Comparison of ENCODE assay signal across 14 mouse cellular contexts in genomic region chr13:75523293-75524278, GRCm38 (mm10).
DNase-seq lines count a peak whose midpoint lies in the region; ATAC-seq and TF ChIP-seq lines count a peak whose summit lies in the region.
"Had no signal": no experiment of that assay in that cellular context is flagged by ENCODE, and none has a peak within 500 bp of the region (broad histone marks: within the 10 kb centered on the region; RNA-seq: fewer than 3 reads in every experiment).

No protein-coding gene starts in this region.

- no peaks in the 10 kb centered on the region for H3K79me2 ChIP-seq in heart, adult 2 months (replicated peaks; ENCODE audit: control insufficient read depth, insufficient read depth, low read length)

- H3K4me2 ChIP-seq in heart, embryonic 14.5 days (ENCODE audit: low read length), result no peak overlapping the region
- H3K4me2 ChIP-seq in lung, postnatal 0 days (replicated peaks; ENCODE audit: low read depth, low read length), result no peak overlapping the region
- H3K4me2 ChIP-seq in forebrain, embryonic 15.5 days (replicated peaks), result no peak overlapping the region
- no peak overlapping the region for H3K4me2 ChIP-seq in neural tube, embryonic 14.5 days (ENCODE audit: low read depth, low read length)

- no peaks in the 10 kb centered on the region for H3K9me3 ChIP-seq in heart, embryonic 14.5 days (ENCODE audit: control insufficient read depth, low read length)
- no peaks in the 10 kb centered on the region for H3K9me3 ChIP-seq in lung, postnatal 0 days (ENCODE audit: low read length)
- no peaks in the 10 kb centered on the region for H3K9me3 ChIP-seq in forebrain, embryonic 15.5 days
- no peaks in the 10 kb centered on the region for H3K9me3 ChIP-seq in neural tube, embryonic 14.5 days (ENCODE audit: control insufficient read depth, low read length)

- TF ChIP-seq CTCF in heart, adult 2 months (IDR thresholded peaks at IDR 0.05), result no peak
- TF ChIP-seq CTCF in lung, postnatal 0 days (IDR thresholded peaks at IDR 0.05), result no peak

- no peaks in the 10 kb centered on the region for H3K27me3 ChIP-seq in heart, embryonic 14.5 days (ENCODE audit: control insufficient read depth, insufficient read depth, low read length)
- H3K27me3 ChIP-seq in heart, adult 2 months (ENCODE audit: control insufficient read depth, insufficient read depth, low read length), result no peaks in the 10 kb centered on the region
- no peaks in the 10 kb centered on the region for H3K27me3 ChIP-seq in lung, postnatal 0 days (replicated peaks; ENCODE audit: insufficient read depth, low read length)
- H3K27me3 ChIP-seq in forebrain, embryonic 15.5 days, result no peaks in the 10 kb centered on the region
- H3K27me3 ChIP-seq in neural tube, embryonic 14.5 days (ENCODE audit: control insufficient read depth, insufficient read depth, low read length), result no peaks in the 10 kb centered on the region

- H3K27ac ChIP-seq in heart, embryonic 14.5 days (replicated peaks in 1 of 2; ENCODE audit: control insufficient read depth in 1 of 2, insufficient read depth in 1 of 2, low read depth in 2 of 2, low read length in 2 of 2), result no peak overlapping the region
- no peak overlapping the region for H3K27ac ChIP-seq in heart, adult 2 months
- no peak overlapping the region for H3K27ac ChIP-seq in lung, postnatal 0 days (ENCODE audit: low read length)
- no peak overlapping the region for H3K27ac ChIP-seq in forebrain, embryonic 15.5 days (replicated peaks)
- no peak overlapping the region for H3K27ac ChIP-seq in neural tube, embryonic 14.5 days (ENCODE audit: low read depth, low read length)
- H3K27ac ChIP-seq: macrophage had no signal

- TF ChIP-seq POLR2A in heart, adult 2 months (IDR thresholded peaks at IDR 0.05; ENCODE audit: insufficient read depth, low read depth, low read length), result no peak

- no peak overlapping the region for H3K9ac ChIP-seq in heart, embryonic 14.5 days (ENCODE audit: low read length)
- no peak overlapping the region for H3K9ac ChIP-seq in heart, adult 2 months (ENCODE audit: low read depth, low read length)
- H3K9ac ChIP-seq in lung, postnatal 0 days (replicated peaks; ENCODE audit: low read depth), result no peak overlapping the region
- no peak overlapping the region for H3K9ac ChIP-seq in forebrain, embryonic 15.5 days (replicated peaks)
- no peak overlapping the region for H3K9ac ChIP-seq in neural tube, embryonic 14.5 days (replicated peaks; ENCODE audit: low read depth, low read length)

- no peak for TF ChIP-seq EP300 in heart, adult 2 months (IDR thresholded peaks at IDR 0.05; ENCODE audit: insufficient read depth, low read depth, low read length)
- no peak for TF ChIP-seq EP300 in lung, postnatal 0 days (IDR thresholded peaks at IDR 0.05)

- H3K4me1 ChIP-seq in heart, embryonic 14.5 days (ENCODE audit: control insufficient read depth in 2 of 2, insufficient read depth in 2 of 2, low read length in 2 of 2), result no peaks in the 10 kb centered on the region
- no peaks in the 10 kb centered on the region for H3K4me1 ChIP-seq in heart, adult 2 months (ENCODE audit: control insufficient read depth, insufficient read depth, low read length)
- H3K4me1 ChIP-seq in lung, postnatal 0 days (ENCODE audit: insufficient read depth, low read depth, low read length), result no peaks in the 10 kb centered on the region
- no peaks in the 10 kb centered on the region for H3K4me1 ChIP-seq in forebrain, embryonic 15.5 days
- H3K4me1 ChIP-seq in neural tube, embryonic 14.5 days (ENCODE audit: control insufficient read depth, insufficient read depth, low read length), result no peaks in the 10 kb centered on the region

- peak; percentile 35; the same call in 1 of the 2 replicates for ATAC-seq in heart, embryonic 14.5 days (ENCODE audit: insufficient number of reproducible peaks, insufficient read depth, low FRiP score, low read depth)
- peak; percentile 17 for ATAC-seq in lung, postnatal 0 days
- peak; percentile 38; the same call in 1 of the 2 replicates for ATAC-seq in forebrain, embryonic 15.5 days (replicated peaks)
- peak; percentile 71 for ATAC-seq in neural tube, embryonic 14.5 days (ENCODE audit: low read depth)
- ATAC-seq: CD4-positive, CD25-positive, alpha-beta regulatory T cell, adult 4 months had no signal

- WGBS in heart, embryonic 14.5 days, result 68% methylated on average over 4 of the region's 4 CpGs
- WGBS in heart, adult 2 months, result 78% methylated on average over 4 of the region's 4 CpGs
- 61% methylated on average over 4 of the region's 4 CpGs for WGBS in lung, postnatal 0 days
- 84% methylated on average over 4 of the region's 4 CpGs for WGBS in forebrain, embryonic 15.5 days
- 66% methylated on average over 4 of the region's 4 CpGs for WGBS in neural tube, embryonic 14.5 days

- H3K4me3 ChIP-seq in heart, embryonic 14.5 days (ENCODE audit: control insufficient read depth in 1 of 2, insufficient read depth in 1 of 2, low read depth in 1 of 2, low read length in 2 of 2), result no peak overlapping the region
- H3K4me3 ChIP-seq in heart, adult 2 months, result no peak overlapping the region
- H3K4me3 ChIP-seq in lung, postnatal 0 days (ENCODE audit: low read depth, low read length), result no peak overlapping the region
- H3K4me3 ChIP-seq in forebrain, embryonic 15.5 days, result no peak overlapping the region
- H3K4me3 ChIP-seq in neural tube, embryonic 14.5 days (ENCODE audit: low read depth, low read length), result no peak overlapping the region

- intact Hi-C loops in heart, adult 2 months (cut with DNase I), result no loop called here
- intact Hi-C loops in gastrocnemius, postnatal 14 days (cut with DNase I; ENCODE audit: low total_unique reads), result no loop called here

- DNase-seq in heart, adult 2 months, result no peak
- DNase-seq in lung, postnatal 0 days (ENCODE audit: low spot score), result no peak
- no peak for DNase-seq in lung, postnatal 36 days
- no peak for DNase-seq in gastrocnemius, postnatal 14 days
- no peak for DNase-seq in layer of hippocampus, adult 18-20 months (ENCODE audit: low spot score in 2 of 2)
- DNase-seq: cerebellum, postnatal 14 days; gastrocnemius, postnatal 25 days; kidney, postnatal 4 days; right cerebral cortex, postnatal 25 days had no signal

- H3K36me3 ChIP-seq in heart, embryonic 14.5 days (ENCODE audit: control insufficient read depth, insufficient read depth, low read length), result no peaks in the 10 kb centered on the region
- H3K36me3 ChIP-seq in heart, adult 2 months (ENCODE audit: control insufficient read depth, insufficient read depth, low read length), result no peaks in the 10 kb centered on the region
- H3K36me3 ChIP-seq in lung, postnatal 0 days (ENCODE audit: insufficient read depth, low read length), result no peaks in the 10 kb centered on the region
- no peaks in the 10 kb centered on the region for H3K36me3 ChIP-seq in forebrain, embryonic 15.5 days
- no peaks in the 10 kb centered on the region for H3K36me3 ChIP-seq in neural tube, embryonic 14.5 days (ENCODE audit: control insufficient read depth, insufficient read depth, low read length)

Comparison
In these comparisons a context has a peak if more than half of its experiments do, and no peak if none do; other contexts are left out.
1. ATAC-seq: peak in every context shown above with its lines; median percentile 71 in neural tube, embryonic 14.5 days; 38 in forebrain, embryonic 15.5 days; 35 in heart, embryonic 14.5 days; 17 in lung, postnatal 0 days.